Mouse (Mus musculus) lung, postnatal 0 days (tissue): ENCODE measurements at regions not wholly inside any gene's neighbourhood (a gene's known extent, or its start where the extent isn't known, plus 50 kb on each side); places are given as distances from the start of the nearest gene placed in this dataset.

Experiments
- ATAC-seq: fragments of 200-750 bp; cut with Nextera tagmentation; 2 replicates; pipeline ENCODE4 v1.8.0; 2017; ENCODE audit warnings: moderate library complexity
- DNase-seq: peaks from one replicate; pipeline ENCODE4 v3.0.0-alpha.2; 2016; ENCODE audit warnings: low spot score
- H3K27ac ChIP-seq: fragments of 300-500 bp; sonication (generic); 2 replicates; pipeline ENCODE4 v1.5.1; 2014; ENCODE audit warnings: antibody characterized with exemption, mild to moderate bottlenecking, low read length, mixed read lengths
- H3K27me3 ChIP-seq: fragments of 300-500 bp; sonication (generic); replicated peaks from 2 replicates; pipeline ENCODE4 v1.6.1; 2014; ENCODE audit warnings: low read length, mixed read lengths; ENCODE audit not compliant: insufficient read depth
- H3K36me3 ChIP-seq: fragments of 300-500 bp; sonication (generic); 2 replicates; pipeline ENCODE4 v1.6.1; 2014; ENCODE audit warnings: low read length, mixed read lengths; ENCODE audit not compliant: insufficient read depth
- H3K4me1 ChIP-seq: fragments of 300-500 bp; sonication (generic); 2 replicates; pipeline ENCODE4 v1.6.1; 2014; ENCODE audit warnings: antibody characterized with exemption, low read depth, low read length, mixed read lengths; ENCODE audit not compliant: insufficient read depth
- H3K4me2 ChIP-seq: fragments of 300-500 bp; sonication (generic); replicated peaks from 2 replicates; pipeline ENCODE4 v1.6.1; 2014; ENCODE audit warnings: low read depth, mild to moderate bottlenecking, low read length, moderate library complexity, mixed read lengths
- H3K4me3 ChIP-seq: fragments of 300-500 bp; sonication (generic); 2 replicates; pipeline ENCODE4 v1.5.1; 2014; ENCODE audit warnings: low read depth, low read length
- H3K9ac ChIP-seq: fragments of 300-500 bp; sonication (generic); replicated peaks from 2 replicates; pipeline ENCODE4 v1.6.1; 2014; ENCODE audit warnings: low read depth, mild to moderate bottlenecking
- H3K9me3 ChIP-seq: fragments of 300-500 bp; sonication (generic); 2 replicates; pipeline ENCODE4 v1.6.1; 2016; ENCODE audit warnings: low read length, mixed read lengths
- CTCF ChIP-seq: IDR thresholded peaks from 2 replicates; pipeline ENCODE4 v1.5.1; 2016; ENCODE audit warnings: antibody characterized with exemption, mild to moderate bottlenecking
- EP300 ChIP-seq: IDR thresholded peaks from 2 replicates; pipeline ENCODE4 v1.6.1; 2016; ENCODE audit warnings: antibody characterized with exemption, mild to moderate bottlenecking, control low read depth
- WGBS: fragments of 180-500 bp; shearing (Covaris S2); extraction: QIAGEN DNeasy Blood & Tissue Kit; methylation state at CpG from one replicate; pipeline ENCODE4 v1.1.7; 2014; 5-methylcytosine and 5-hydroxymethylcytosine counted together

GRCm38 (mm10) chr16:24296790-24297189 is 96.5 kb upstream of the Lpp start:
- DNase-seq (no peak), ATAC-seq (no peak)
- 29% methylated on average over 3 of the region's 3 CpGs for WGBS
- H3K36me3 ChIP-seq: no peaks in the 10 kb centered on the region
- TF ChIP-seq CTCF: no peak
- TF ChIP-seq EP300: no peak
- no peak overlapping the region for H3K4me3 ChIP-seq
- H3K27ac ChIP-seq: no peak overlapping the region
- no peaks in the 10 kb centered on the region for H3K27me3 ChIP-seq
- no peaks in the 10 kb centered on the region for H3K9me3 ChIP-seq
- H3K4me2 ChIP-seq: no peak overlapping the region
- no peaks in the 10 kb centered on the region for H3K4me1 ChIP-seq
- H3K9ac ChIP-seq: no peak overlapping the region

- H3K9me3 ChIP-seq: no peaks in the 10 kb centered on the region
- DNase-seq (no peak), ATAC-seq (no peak)
- no peaks in the 10 kb centered on the region for H3K36me3 ChIP-seq
- no peak overlapping the region for H3K4me3 ChIP-seq
- H3K9ac ChIP-seq: no peak overlapping the region
- no peak for TF ChIP-seq EP300
- no peak for TF ChIP-seq CTCF
- H3K4me2 ChIP-seq: no peak overlapping the region
- H3K27ac ChIP-seq: no peak overlapping the region
- WGBS: 53% methylated on average over 7 of the region's 7 CpGs
- no peaks in the 10 kb centered on the region for H3K4me1 ChIP-seq
- no peaks in the 10 kb centered on the region for H3K27me3 ChIP-seq
Observed at GRCm38 (mm10) chr16:24295626-24296440, 97.5 kb upstream of the Lpp start.

GRCm38 (mm10) chr16:24284215-24284614 is 109.1 kb upstream of the Lpp start:
- 29% methylated on average over 3 of the region's 3 CpGs for WGBS
- Histone ChIP-seq H3K4me3 (no peak overlapping the region), H3K27ac (no peak overlapping the region), H3K9ac (no peak overlapping the region), H3K36me3 (no peaks in the 10 kb centered on the region), H3K4me1 (no peaks in the 10 kb centered on the region; the same call in 1 of the 2 replicates), H3K4me2 (no peak overlapping the region), H3K9me3 (no peaks in the 10 kb centered on the region), H3K27me3 (no peaks in the 10 kb centered on the region)
- ATAC-seq (no peak), DNase-seq (peak; percentile 18)
- TF ChIP-seq EP300 (no peak), CTCF (no peak)

GRCm38 (mm10) chr16:24282194-24282683 is 111.1 kb upstream of the Lpp start:
- Histone ChIP-seq H3K9ac (no peak overlapping the region), H3K9me3 (no peaks in the 10 kb centered on the region), H3K4me1 (no peaks in the 10 kb centered on the region; the same call in 1 of the 2 replicates), H3K27me3 (no peaks in the 10 kb centered on the region), H3K36me3 (no peaks in the 10 kb centered on the region), H3K4me3 (no peak overlapping the region), H3K4me2 (no peak overlapping the region), H3K27ac (peak overlapping the region; percentile 20; the same call in 1 of the 2 replicates)
- peak; percentile 42; the same call in 1 of the 2 replicates for TF ChIP-seq EP300
- TF ChIP-seq CTCF: peak; percentile 69
- 5% methylated on average over 6 of the region's 6 CpGs for WGBS
- ATAC-seq (peak; percentile 97), DNase-seq (peak; percentile 96)

- no peaks in the 10 kb centered on the region for H3K9me3 ChIP-seq
- H3K4me1 ChIP-seq: no peaks in the 10 kb centered on the region; the same call in 1 of the 2 replicates
- DNase-seq: no peak
- H3K36me3 ChIP-seq: no peaks in the 10 kb centered on the region
- H3K27ac ChIP-seq: peak overlapping the region; percentile 20; the same call in 1 of the 2 replicates
- no peak for ATAC-seq
- no peak overlapping the region for H3K4me3 ChIP-seq
- no peak overlapping the region for H3K4me2 ChIP-seq
- H3K9ac ChIP-seq: no peak overlapping the region
- H3K27me3 ChIP-seq: no peaks in the 10 kb centered on the region
- 69% methylated on average over 5 of the region's 5 CpGs for WGBS
- TF ChIP-seq CTCF (no peak), EP300 (no peak)
Observed at GRCm38 (mm10) chr16:24281561-24281960, 111.7 kb upstream of the Lpp start.

- Histone ChIP-seq H3K27me3 (no peaks in the 10 kb centered on the region), H3K9ac (no peak overlapping the region), H3K4me2 (no peak overlapping the region), H3K4me3 (no peak overlapping the region), H3K36me3 (no peaks in the 10 kb centered on the region), H3K27ac (no peak overlapping the region), H3K9me3 (no peaks in the 10 kb centered on the region), H3K4me1 (no peaks in the 10 kb centered on the region; the same call in 1 of the 2 replicates)
- no peak for TF ChIP-seq CTCF
- WGBS: 80% methylated on average over 7 of the region's 7 CpGs
- no peak for DNase-seq
- no peak for ATAC-seq
Observed at GRCm38 (mm10) chr16:24277857-24278256, 115.5 kb upstream of the Lpp start.
